Mouse (Mus musculus) right cerebral cortex, adult 18-20 months (tissue): ENCODE measurements around the gene Arfip2.

ENCODE experiments used
- DNase-seq: peaks from one replicate; pipeline ENCODE4 v3.0.0; 2022; ENCODE audit warnings: mixed read lengths

Gene Arfip2

DNA sequence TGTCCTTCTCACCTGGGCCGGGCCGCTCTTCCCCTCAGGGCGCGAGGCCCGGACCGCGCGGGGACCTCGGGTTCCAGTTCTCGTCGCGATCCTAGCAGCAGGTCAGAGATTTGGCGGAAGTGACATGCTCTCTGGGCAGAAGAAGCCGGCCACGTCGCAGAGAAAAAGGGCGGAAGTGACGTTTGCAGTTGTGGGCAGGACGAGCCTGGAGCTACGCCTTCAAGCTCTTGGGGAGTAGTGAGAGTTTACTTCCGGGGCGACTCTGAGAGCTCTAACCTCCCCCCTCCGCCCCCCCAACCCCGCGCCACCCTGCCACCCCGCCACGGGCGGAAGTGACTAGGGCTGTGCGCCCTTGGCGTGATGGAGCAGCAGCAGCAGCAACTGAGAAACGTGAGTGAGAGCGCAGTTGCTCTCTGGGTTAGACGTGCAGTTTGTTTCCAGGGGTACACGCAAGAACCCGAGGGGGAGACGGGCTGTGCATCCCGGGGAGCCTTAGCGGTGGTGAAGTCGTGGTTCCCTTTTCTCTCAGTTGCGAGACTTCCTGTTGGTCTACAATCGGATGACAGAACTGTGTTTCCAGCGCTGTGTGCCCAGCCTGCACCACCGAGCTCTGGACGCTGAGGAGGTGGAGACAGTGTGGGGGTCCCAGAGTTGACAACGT lies at the start of gene Arfip2, which contains the start of gene Gm45799:
TSS of gene Arfip2 (minus strand) at position 184 of the 661 bp plus-strand sequence.
TSS of gene Gm45799 (plus strand) at position 320 of the 661 bp plus-strand sequence.
- DNase-seq, result peak; percentile 99

DNA sequence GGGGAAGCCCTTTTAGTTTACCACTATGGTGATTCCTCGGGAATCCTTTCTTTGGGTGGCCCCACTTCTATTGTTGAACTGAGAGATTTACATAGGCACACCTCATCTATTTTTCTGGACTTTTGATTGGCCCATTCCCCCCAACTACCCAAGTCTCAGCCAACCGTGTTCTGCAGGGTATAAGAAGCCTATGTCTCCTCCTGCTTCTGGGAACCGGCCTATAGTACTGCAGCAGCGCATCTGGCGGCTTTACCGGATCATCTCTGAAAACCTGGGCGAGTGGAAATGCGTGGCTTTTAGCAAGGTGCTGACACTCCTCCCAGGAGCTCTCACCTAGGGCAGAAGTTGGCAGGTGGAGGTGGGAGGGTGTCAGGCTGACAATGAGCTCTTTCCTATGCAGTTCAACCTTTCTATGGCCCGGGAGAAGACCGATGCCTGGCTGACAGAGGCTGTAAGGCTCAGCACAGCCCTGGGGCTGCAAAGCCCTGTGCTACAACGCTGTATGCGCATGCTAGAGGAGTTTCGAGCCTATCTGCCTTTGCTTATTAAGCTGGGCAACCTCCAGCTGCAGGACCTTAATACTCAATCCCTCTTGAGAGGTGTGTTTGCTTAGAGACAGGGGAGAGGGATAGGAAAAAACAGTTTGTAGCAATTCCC lies 45.5 kb upstream of the Arfip2 start:
- no peak for DNase-seq

DNA sequence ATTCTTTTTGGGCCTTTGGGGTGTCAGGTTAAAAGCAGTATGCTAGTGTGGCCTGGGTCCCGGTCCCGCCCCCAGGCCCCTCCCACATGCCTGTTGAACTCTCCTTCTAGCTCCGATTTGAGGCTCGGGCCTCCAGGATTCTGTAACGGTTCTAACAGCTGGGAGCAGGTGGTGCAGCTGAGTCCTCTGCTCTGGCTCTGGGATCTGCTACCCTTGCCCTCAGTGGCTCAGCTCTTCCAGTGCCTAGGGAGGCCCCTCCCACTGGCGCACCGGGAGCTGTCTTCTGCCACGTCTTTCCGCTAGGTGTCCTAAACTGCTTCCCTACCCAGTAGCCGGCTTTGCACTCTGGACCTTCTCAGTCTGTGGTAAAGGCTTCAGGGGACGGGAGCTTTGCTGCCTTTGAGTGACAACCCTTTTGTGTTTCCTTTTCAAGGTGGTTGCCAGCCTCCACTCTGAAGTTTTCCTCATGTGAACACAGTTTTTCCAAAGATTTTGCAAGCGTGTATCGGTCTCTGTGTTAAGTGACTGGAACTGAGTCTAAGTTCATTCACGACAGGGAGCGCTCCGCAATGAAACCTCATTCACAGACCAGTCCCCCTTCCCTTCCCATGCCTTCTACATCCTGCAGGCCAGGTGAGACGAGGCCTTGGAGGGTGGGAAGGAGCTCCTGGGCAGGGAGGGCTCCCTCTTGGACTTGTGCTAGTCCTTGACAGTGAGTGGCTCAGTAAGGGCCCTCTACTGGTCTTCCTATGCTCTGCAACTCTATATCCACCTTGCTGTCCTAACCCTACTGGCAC lies 10.6 kb upstream of the Arfip2 start, which contains the start of gene Dnhd1:
TSS of gene Dnhd1 (plus strand) at position 189 of the 797 bp plus-strand sequence.
- DNase-seq, result peak; percentile 68

- DNase-seq, result no peak
Observed at GRCm38 (mm10) chr7:105641936-105642335, 1.7 kb upstream of the Arfip2 start.

DNA sequence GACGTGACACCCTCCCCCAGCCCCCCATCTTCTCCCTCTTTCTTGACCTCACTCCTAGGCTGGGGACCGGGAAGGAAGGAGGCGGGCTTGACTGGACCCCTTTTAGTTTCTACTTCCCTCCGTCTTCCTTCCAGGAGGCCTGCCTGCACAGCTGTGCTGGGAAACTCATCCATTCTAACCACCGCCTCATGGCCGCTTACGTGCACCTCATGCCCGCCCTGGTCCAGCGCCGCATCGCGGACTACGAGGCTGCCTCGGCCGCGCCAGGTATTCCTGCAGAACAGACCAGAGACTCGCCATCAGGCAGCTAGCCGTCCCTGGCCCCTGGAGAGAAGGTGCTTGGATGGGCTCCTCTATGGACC lies 659 bp upstream of the Arfip2 start:
- DNase-seq, result no peak

DNA sequence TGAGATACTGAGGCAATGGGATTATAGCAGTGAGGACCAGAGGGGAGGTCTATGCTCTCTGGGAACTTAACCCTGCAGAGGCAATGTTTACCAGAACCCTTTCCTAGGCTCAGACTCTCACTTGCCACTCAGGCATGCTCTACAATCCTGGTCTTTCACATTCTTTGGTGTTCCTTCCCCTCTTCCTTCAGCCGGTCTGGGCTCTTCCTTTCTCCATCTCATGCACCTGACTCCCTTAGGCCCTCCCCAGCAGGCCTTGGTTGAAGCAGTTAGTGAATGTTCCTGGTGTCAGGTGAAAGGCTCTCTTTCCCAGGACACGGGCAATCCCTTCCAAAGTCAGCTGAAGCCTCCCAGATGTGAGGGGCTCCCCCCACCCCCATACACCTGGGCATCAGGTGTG lies 460 bp downstream of the Arfip2 start, which contains the start of gene Timm10b:
TSS of gene Timm10b (plus strand) at position 301 of the 400 bp plus-strand sequence.
- no peak for DNase-seq

DNA sequence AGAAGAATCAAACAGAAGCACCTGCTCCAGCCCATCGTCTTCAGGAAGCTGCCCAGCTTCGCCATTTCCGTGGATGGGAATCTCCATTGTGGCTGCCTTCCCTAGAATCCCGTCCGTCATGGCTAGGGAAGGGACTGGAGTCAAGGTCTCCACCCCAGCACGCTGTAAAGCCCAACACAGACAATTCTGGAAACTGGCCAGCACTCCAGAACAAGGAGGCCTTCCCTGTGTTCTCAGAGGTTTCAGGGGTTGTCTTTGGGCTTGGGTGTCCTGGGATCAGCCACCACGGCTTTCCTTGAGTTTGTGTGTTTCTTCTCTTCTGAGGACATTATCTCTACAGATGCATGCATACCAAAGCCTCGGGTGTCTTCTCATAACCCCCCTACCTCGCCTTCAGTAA lies 912 bp downstream of the Arfip2 start:
- DNase-seq, result no peak

DNA sequence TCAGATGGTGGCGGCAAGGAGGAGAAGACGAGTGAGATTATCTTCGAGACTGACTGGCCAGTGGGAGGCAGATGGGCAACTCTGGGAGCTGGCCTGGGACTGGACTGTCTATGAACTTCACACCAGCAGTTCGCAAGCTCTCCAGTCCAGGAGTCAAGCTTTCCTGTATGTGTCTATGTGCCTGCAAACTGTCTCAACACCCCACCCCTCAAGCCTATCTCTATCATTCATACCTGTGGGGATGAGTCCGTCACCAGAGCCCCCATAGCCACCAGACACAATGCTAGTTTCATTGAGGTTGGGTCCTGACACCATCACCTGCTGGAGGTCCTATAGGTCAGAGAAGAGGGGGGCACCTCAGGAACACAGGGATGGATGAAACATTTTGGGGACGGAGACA lies 1.4 kb downstream of the Arfip2 start:
- DNase-seq, result no peak

DNA sequence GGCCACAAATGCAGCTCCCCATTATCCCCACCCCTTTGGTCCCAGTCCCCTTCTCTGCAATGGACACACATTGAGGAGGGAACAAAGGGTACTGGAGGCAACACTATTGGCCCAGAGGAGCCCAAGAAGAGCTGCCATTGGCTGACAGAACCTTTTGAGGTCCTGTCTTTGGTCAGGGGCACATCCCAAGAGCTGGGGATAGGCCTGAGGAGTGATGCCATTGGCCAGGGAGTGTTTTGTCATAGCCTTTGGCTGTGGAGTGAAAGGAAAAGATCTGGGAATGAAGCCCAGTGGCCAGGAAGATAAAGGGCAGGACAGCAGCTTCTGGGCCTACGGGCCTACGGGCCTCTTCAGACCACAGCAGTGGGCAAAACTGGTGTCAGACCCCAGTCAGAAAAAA lies 4.5 kb downstream of the Arfip2 start:
- DNase-seq, result no peak

DNA sequence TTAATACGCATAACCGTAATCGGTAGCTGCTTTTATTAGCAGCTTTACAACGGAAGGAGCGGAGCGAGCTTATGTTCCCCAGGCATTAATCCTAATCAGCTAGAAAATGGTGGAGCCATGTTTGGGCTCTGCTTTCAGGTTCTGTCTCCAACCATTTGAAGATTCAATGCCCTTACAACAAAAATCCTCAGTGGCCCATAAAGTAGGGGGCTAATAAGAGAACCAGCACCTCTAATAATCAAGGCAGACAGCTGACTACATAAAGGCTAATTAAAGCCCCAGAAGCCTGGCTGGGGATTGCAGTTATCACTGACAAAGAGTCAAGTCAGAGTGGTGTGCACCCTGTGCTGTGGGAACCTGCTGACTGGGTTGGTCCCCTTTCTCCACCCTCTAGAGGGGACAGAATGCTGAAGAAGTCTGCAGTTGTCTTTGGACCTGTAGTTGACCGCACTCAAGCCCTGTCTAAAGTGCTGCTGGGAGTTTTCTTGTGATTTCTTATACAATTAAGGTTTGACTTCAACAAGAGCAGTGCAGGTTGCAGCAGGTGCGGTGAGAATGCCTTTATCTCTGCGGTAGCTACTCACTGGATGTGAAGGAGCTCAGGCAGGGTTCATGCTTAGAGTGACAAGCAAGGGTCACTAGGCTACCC lies 5.8 kb downstream of the Arfip2 start:
- DNase-seq, result no peak

DNA sequence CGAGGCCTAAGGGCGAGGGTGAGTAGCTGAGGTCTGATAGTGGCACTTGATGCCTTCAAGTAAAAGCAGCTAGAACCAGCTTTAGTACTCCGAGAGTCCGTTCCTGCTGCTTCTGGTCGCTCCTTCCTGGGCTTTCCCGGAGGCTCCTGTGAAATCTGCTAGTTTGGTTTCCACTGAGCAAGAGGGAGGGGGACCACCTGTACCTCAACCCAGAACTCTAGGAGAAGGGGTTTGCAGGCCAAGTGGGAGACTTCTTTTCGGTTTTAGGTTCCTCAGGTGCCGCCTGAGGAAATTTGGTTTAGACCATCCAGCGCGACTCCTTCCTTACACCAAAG lies 6.4 kb downstream of the Arfip2 start:
- no peak for DNase-seq

DNA sequence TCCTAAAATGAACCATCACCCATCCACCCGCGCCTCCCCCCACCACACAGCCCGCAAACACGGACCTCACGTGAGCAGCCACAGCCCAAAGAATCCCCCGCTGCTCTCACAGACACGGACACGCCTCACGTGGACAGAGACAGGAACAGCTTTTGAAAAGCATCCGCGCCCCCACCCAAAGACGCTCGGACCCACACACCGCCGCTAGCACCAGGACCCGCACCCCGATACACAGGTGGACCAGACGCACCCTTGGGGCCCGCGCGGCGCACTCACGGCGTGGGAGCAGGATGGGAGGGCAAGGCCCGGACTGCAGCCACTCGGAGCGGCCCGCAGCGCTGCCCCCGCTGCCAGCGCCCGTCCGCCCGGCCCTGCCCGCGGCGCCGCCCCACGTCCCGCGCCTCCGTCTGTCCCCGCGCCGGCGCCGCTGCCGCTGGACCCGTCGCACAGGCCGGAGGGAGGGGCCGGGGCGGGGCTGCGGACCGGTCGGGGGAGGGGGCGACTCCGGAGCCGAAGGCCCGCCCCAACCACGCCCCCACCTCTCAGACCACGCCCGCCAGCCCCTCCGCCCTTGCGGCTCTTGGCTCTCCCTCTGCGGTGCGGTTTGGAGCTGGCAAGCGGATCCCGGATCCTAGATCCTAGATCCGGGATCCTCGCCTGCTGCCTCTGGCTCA lies 7.0 kb downstream of the Arfip2 start, which contains the start of gene Trim3:
TSS of gene Trim3 (minus strand) at position 445 of the 674 bp plus-strand sequence.
- DNase-seq, result peak; percentile 93

GRCm38 (mm10) chr7:105632551-105632972 lies 7.7 kb downstream of the Arfip2 start:
- no peak for DNase-seq

- DNase-seq, result peak; percentile 59
Observed at GRCm38 (mm10) chr7:105628633-105629032, 11.6 kb downstream of the Arfip2 start.

- DNase-seq, result no peak
Observed at GRCm38 (mm10) chr7:105625397-105625796, 14.8 kb downstream of the Arfip2 start.

DNA sequence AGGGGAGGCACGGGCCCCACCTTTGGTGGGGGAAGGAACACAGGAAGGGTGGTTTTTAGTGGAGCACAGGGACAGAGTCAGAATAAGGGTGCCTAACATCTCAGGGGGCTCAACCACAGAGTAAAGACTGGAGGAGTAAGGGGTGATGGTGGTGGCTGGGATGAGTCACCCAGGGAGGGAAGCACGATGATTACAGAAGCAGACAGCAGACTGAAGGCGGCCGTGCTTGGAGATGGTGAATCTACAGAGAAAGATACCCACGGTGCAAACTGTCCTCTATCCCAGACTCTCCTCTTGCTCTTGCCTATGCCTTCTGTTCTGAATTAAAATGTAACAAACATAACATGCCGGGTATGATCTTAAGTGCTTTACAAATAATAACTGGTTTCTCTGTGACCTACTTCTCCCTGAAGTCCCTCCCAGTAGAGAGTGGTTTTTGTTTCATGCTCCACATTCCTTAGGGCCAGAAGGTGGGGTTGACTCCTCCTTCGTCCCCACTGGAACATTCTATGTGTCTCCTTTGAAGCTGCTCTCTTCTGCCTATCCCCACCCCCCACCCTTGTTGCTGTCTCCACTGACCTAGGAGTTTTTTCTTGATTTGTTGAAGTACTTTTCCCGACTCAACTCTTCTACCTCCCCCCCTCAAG lies 18.4 kb downstream of the Arfip2 start:
- DNase-seq, result peak; percentile 55

DNA sequence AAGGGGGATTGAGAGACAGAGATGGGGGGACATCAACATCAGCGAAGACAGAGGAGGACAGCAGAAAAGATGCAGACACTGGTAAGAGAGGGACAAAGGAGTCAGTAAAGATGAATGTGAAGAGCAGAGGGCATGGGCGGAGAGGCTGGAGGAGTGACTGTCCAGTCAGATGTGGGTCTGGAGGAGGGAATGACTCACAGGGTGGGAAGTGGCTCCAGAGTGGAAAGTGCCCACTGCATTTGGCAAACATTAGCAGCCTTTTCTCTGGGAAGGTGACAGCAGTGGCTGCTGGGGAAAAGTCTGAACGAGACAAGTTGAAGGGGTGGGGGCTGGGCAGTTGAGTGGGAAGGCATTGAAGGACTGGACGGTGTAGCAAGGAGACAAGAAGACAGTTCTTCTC lies 19.2 kb downstream of the Arfip2 start:
- DNase-seq, result peak; percentile 57

DNA sequence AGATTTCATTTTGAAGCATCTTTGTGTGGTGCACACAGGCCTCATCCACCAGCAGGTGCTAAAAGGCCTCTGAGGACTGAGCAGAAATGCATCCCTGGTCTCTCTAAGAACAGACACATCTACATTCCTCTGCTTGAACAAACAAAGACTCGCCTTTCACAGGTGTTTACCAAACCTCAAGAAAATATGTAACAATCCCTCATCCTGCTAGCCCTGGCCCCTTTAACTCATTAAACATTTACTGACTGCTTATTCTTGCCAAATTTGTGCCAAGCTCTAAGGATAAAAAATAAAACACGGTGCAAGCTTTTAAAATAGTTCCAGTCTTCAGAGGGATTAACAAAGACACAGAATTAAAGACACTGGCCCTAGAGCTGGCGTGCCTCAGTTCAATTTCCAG lies 20.5 kb downstream of the Arfip2 start:
- no peak for DNase-seq

GRCm38 (mm10) chr7:105617810-105618209 lies 22.4 kb downstream of the Arfip2 start:
- DNase-seq, result no peak

GRCm38 (mm10) chr7:105616561-105616960 lies 23.7 kb downstream of the Arfip2 start:
- DNase-seq, result no peak

DNA sequence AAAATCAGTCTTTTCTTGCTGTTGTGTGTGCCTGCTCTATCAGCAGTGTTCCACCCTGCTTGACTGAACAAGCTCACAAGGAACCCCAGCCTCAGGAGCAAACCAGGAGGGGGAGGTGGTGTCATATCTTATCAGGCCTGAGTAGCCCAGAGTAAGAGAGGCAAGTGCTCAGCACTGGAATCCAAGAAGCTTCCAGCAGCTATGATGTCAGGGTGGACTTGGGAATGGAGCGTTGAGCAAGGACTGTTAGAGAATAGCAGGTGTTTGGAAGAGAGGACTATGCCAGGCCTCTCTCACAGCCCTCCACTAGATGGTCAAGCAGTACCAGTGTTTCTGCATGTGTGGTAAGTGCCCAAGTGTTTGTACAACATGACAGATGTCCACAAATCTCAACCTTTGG lies 24.5 kb downstream of the Arfip2 start:
- DNase-seq, result no peak

GRCm38 (mm10) chr7:105614400-105614799 lies 25.8 kb downstream of the Arfip2 start:
- DNase-seq, result no peak
